Mouse (Mus musculus) hindbrain, embryonic 12.5 days (tissue): ENCODE measurements around the gene Snrnp25. TPM values are rescaled to one million over a fixed set of nuclear protein-coding genes. Genes with fewer than 3 reads are reported as not detected.

Experiments
- ATAC-seq: fragments of 200-750 bp; cut with Nextera tagmentation; 2 replicates; pipeline ENCODE4 v1.8.0; 2017; ENCODE audit warnings: moderate TSS enrichment; ENCODE audit not compliant: low FRiP score
- H3K27ac ChIP-seq: fragments of 300-500 bp; sonication (generic); 2 replicates; pipeline ENCODE4 v1.5.1; 2016; ENCODE audit warnings: mild to moderate bottlenecking
- H3K27me3 ChIP-seq: fragments of 300-500 bp; sonication (generic); 2 replicates; pipeline ENCODE4 v1.6.1; 2016; ENCODE audit warnings: mild to moderate bottlenecking
- H3K36me3 ChIP-seq: fragments of 300-500 bp; sonication (generic); 2 replicates; pipeline ENCODE4 v1.6.1; 2016; ENCODE audit warnings: mild to moderate bottlenecking
- H3K4me1 ChIP-seq: fragments of 300-500 bp; sonication (generic); 2 replicates; pipeline ENCODE4 v1.6.1; 2016
- H3K4me2 ChIP-seq: fragments of 300-500 bp; sonication (generic); replicated peaks from 2 replicates; pipeline ENCODE4 v1.6.1; 2016; ENCODE audit warnings: mild to moderate bottlenecking
- H3K4me3 ChIP-seq: fragments of 300-500 bp; sonication (generic); 2 replicates; pipeline ENCODE4 v1.5.1; 2016; ENCODE audit warnings: mild to moderate bottlenecking
- H3K9ac ChIP-seq: fragments of 300-500 bp; sonication (generic); 2 replicates; pipeline ENCODE4 v1.6.1; 2016; ENCODE audit warnings: mild to moderate bottlenecking, moderate library complexity
- H3K9me3 ChIP-seq: fragments of 300-500 bp; sonication (generic); replicated peaks from 2 replicates; pipeline ENCODE4 v1.6.1; 2016; ENCODE audit warnings: mild to moderate bottlenecking
- WGBS: fragments of 180-500 bp; shearing (Covaris S2); methylation state at CpG from one replicate; pipeline ENCODE4 v1.1.7; 2016; 5-methylcytosine and 5-hydroxymethylcytosine counted together
- polyA plus RNA-seq: library from polyadenylated mRNA; unstranded; fragments of >200 nt; fragmentation: Nextera tagmentation; extraction: Ambion mirVana; gene quantifications from 2 replicates; pipeline ENCODE4 v1.2.1, GENCODE M21; 2016

Gene Snrnp25
- polyA plus RNA-seq, 1 experiment from 2014 or later, result 55.1 TPM

DNA sequence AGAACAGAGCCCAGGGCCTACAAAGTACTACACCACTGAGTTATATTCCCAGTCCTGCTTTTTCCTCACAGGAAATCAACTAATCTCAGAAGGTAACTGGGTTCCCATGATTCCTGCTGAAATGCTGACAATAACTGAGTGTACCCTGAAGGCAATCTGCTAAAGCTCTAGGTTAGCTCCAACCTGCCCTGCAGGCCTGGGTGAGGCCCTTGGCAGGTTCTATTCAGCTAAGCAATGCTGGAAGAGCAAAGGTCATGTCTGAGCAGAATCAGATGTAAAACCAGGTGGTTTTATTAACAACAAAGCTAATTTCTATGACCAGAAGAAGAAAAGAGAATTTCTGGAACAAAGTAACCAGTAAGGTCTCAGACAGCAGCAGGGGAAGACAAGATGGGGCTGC is 36.2 kb downstream of the Snrnp25 start:
- H3K27me3 ChIP-seq, result no peaks in the 10 kb centered on the region
- no peaks in the 10 kb centered on the region for H3K9me3 ChIP-seq
- no peak overlapping the region for H3K4me2 ChIP-seq
- H3K36me3 ChIP-seq, result peaks cover 33% of the 10 kb centered on the region
- no peak for ATAC-seq
- no peak overlapping the region for H3K27ac ChIP-seq
- no peak overlapping the region for H3K4me3 ChIP-seq
- peaks cover 3% of the 10 kb centered on the region for H3K4me1 ChIP-seq
- no peak overlapping the region for H3K9ac ChIP-seq

DNA sequence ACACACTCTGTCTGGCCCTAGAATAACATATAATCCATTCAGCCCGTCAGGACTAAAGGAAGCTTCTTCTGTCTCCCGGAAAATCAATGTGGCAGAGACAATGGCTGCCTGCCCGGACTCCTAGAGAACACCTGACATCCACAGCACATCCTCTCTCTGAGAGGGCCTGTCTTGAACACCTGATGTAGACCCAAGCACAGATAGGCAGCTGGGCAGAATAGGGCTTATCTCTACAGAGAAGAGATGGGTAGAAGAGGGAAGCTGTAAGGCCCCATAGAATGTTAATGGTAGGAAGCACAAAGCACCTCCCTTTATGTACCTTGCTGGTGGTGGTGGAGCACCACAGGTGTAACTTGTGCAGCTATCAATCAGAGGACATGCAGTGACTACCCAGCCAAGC is 37.0 kb downstream of the Snrnp25 start:
- Histone ChIP-seq H3K27me3 (no peaks in the 10 kb centered on the region), H3K9ac (no peak overlapping the region), H3K4me1 (no peaks in the 10 kb centered on the region), H3K9me3 (no peaks in the 10 kb centered on the region), H3K4me3 (no peak overlapping the region), H3K36me3 (peaks cover 42% of the 10 kb centered on the region), H3K27ac (no peak overlapping the region), H3K4me2 (no peak overlapping the region)
- no peak for ATAC-seq
- WGBS, result 93% methylated on average over 3 of the region's 3 CpGs

DNA sequence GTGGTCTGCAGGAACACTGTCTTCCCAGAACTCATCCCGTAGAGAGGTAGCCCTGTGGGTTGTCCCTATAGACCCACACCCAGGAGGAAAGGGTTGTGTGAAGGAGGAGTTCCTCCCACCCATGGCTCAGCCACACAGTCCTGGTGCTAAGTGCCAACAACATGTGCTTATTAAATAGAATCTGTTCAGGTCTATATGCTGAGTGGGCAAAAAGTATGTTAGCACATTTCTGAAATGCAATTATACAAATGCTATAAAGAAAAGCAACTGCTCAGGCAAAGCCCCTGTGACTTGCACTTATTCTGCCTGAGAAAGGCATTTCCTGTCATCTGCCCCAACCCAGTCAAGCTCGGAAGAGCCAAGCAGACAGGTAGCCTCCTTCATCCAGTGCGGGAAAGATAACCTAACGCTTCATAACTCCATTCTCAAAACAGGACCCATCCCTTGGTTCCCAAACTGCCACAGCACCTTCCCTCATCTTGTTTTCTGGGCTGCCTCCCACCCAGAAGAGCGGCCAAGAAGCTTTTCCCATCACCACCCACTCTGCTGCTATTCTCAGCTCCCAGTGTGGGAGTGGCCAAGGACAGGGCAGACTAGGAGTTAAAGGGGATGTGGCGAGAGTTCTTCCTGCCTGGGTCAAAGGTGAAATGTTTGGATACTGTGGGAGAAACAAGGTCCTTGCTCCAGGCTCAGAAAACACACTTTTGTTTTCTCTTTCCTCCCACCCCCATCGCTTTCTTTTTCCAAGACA is 38.2 kb downstream of the Snrnp25 start:
- Histone ChIP-seq H3K4me1 (no peaks in the 10 kb centered on the region), H3K9ac (no peak overlapping the region), H3K4me3 (no peak overlapping the region), H3K27ac (no peak overlapping the region), H3K4me2 (no peak overlapping the region), H3K36me3 (peaks cover 50% of the 10 kb centered on the region), H3K9me3 (no peaks in the 10 kb centered on the region), H3K27me3 (no peaks in the 10 kb centered on the region)
- ATAC-seq, result no peak
- WGBS, result 70% methylated on average over 7 of the region's 7 CpGs

DNA sequence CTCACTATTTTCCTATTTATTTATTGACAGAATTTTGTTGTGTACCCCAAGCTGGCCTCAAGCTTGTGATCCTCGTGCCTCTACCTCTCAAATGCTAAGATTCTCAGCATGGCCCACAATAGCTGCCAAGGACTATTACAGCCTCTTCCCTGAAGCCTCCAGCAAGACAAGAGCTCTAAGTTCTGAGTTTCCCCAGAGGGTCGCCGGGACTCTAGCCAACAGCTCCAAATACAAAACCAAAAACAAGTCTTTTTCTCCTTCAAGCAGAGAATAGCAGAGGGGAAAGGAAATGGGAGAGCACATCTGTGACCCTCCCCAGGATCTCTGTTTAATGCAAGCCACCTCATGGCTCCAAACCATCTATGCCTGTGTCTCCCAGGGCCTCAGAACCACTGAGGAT is 38.8 kb downstream of the Snrnp25 start:
- H3K4me3 ChIP-seq, result no peak overlapping the region
- no peak overlapping the region for H3K4me2 ChIP-seq
- peaks cover 55% of the 10 kb centered on the region for H3K36me3 ChIP-seq
- H3K4me1 ChIP-seq, result no peaks in the 10 kb centered on the region
- WGBS, result 75% methylated on average over 3 of the region's 3 CpGs
- no peaks in the 10 kb centered on the region for H3K9me3 ChIP-seq
- no peak for ATAC-seq
- no peak overlapping the region for H3K9ac ChIP-seq
- H3K27ac ChIP-seq, result no peak overlapping the region
- no peaks in the 10 kb centered on the region for H3K27me3 ChIP-seq

DNA sequence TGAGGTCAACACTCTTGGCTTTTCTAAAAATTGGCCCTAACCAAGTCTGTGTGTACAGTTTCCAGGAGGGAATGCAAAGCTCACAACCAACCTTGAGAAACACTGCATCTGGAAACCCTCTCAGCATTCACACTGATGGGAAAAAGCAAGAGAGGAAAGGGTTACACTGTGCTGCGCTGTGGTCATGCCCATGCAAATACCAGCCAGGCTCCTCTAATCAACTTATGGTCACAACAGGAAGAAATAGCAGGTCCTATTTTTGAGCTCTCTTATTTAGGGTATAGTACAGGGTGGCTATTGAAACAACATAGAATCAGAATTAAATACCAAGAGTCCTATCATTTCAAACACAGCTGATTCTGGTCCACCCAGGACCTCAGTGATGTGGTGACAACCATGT is 39.4 kb downstream of the Snrnp25 start:
- Histone ChIP-seq H3K4me3 (no peak overlapping the region), H3K27me3 (no peaks in the 10 kb centered on the region), H3K4me1 (no peaks in the 10 kb centered on the region), H3K9ac (no peak overlapping the region), H3K9me3 (no peaks in the 10 kb centered on the region), H3K4me2 (no peak overlapping the region), H3K36me3 (peaks cover 56% of the 10 kb centered on the region), H3K27ac (no peak overlapping the region)
- 94% methylated on average over 1 of the region's 1 CpGs for whole genome bisulfite sequencing
- ATAC-seq, result no peak

DNA sequence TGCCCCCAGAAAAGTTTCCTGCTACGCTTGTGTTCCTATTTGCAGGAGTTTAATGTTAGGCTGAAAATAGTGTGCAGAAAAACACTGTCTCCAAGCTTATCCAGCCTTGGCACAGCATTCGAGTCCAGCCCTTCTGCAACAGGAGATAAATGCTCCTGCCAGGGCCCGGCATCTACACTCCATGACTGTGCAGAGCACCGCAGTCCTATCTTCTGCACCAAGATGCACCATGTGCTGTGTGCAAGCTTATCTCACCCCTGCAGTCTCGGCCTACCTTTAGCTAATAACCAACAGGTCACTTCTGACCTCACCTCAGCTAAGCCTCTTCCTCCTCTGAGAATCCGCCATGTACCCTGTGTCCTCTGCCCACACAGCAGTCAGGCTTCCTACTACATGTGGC is 40.4 kb downstream of the Snrnp25 start:
- no peak overlapping the region for H3K9ac ChIP-seq
- H3K4me2 ChIP-seq, result no peak overlapping the region
- no peak for ATAC-seq
- no peak overlapping the region for H3K27ac ChIP-seq
- no peak overlapping the region for H3K4me3 ChIP-seq
- WGBS, result 88% methylated on average over 6 of the region's 6 CpGs
- H3K9me3 ChIP-seq, result no peaks in the 10 kb centered on the region
- no peaks in the 10 kb centered on the region for H3K4me1 ChIP-seq
- no peaks in the 10 kb centered on the region for H3K27me3 ChIP-seq
- peaks cover 56% of the 10 kb centered on the region for H3K36me3 ChIP-seq

DNA sequence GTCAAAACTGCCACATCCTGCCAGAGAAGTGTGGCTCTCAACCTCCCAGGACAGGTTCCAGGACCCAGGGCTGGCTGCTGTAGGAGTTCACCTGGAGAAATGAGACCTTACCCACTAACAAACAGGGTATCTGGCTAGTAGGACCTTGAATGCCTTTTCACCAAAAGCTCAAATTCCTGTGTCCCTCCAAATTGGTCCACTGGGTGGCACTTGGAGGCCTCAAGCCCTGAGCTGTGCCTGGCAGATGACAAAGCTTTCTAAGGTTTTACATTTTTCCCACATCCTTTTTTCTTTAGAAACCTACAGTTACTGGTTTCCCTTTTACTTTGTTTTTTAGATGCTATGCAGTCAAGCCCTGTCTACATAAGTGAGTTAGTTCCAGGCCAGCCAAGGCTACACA is 41.9 kb downstream of the Snrnp25 start:
- Histone ChIP-seq H3K9me3 (no peaks in the 10 kb centered on the region), H3K27ac (no peak overlapping the region), H3K4me1 (no peaks in the 10 kb centered on the region), H3K36me3 (peaks cover 67% of the 10 kb centered on the region), H3K4me2 (no peak overlapping the region), H3K4me3 (no peak overlapping the region), H3K27me3 (no peaks in the 10 kb centered on the region), H3K9ac (no peak overlapping the region)
- ATAC-seq, result no peak

DNA sequence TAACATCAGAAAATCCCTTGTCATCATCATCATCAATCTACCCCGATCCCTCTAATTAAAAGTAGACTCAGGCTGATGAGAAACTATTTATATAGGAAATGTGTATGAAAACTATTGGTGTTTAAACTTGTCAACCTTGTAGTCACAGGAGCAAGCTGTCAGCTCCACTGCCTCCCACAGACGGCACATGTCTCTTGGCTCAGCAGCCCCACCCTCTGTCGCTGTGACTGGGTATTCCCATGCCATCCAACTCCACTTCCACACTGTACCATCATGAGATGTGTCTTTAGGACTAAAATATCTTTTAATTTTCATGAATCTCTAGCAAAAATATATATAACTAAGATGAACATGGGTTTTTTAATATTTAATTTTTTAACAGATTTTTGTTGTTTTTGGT is 43.1 kb downstream of the Snrnp25 start:
- H3K9ac ChIP-seq, result no peak overlapping the region
- no peaks in the 10 kb centered on the region for H3K4me1 ChIP-seq
- ATAC-seq, result no peak
- no peak overlapping the region for H3K4me2 ChIP-seq
- no peak overlapping the region for H3K4me3 ChIP-seq
- H3K9me3 ChIP-seq, result no peaks in the 10 kb centered on the region
- H3K27ac ChIP-seq, result no peak overlapping the region
- 93% methylated on average over 3 of the region's 3 CpGs for WGBS
- no peaks in the 10 kb centered on the region for H3K27me3 ChIP-seq
- peaks cover 71% of the 10 kb centered on the region for H3K36me3 ChIP-seq

DNA sequence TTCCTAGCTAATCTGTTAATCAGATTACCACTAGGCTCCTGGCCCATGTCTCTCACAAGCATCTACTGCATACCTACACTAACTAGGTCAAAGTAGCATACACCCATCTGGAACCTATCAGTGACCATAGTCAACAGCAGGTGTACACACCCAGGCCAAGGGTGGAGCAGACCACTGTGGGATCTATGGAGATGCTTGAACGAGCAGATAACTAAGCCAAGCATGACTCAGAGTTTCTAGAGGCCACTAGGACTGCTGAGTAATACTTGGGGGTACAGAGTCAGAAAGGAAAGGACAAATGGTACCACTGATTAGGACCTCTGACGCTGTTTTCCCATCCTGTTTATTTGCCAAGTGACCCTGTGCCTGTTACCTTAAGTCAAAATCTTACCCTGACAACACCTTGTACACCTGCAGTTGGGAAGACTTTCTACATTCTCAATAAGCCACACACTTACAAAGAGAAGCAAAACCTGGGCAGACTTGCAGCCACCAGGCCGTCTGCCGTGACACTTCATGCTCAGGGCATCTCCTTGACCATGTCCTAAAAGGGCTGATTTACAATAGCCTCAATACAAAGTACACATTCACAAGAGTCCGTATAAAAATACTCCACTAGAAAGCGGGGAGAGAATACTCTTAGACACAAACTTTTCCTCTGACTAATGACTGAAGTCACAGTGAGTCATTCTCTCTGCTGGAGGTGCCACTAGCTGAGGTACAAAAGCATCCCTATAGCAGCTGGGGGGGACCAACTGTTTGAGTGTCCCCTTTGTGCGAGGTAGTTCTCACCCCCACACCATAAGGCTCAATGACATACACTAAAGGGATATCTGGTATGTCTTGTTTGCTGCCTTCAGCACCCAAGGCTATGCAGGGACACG is 45.9 kb downstream of the Snrnp25 start:
- peaks cover 66% of the 10 kb centered on the region for H3K36me3 ChIP-seq
- no peak for ATAC-seq

DNA sequence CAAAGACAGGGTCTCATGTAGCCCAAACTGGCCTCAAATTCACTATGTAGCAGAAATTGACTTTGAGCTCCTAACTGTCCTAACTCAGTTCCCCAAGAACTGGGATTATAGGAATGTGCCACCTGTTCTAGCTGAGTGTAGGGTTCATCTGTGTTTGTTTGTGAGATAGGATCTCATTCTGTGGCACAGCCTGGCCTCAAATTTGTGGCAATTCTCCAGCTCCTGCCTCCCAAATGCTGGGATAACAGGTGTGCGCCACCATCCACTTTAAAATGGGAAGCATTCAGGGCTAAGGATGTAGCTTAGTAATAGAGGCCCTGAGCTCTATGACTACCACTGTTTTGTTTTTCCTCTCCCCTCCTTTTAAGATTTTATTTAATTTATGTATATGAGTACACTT is 47.9 kb downstream of the Snrnp25 start:
- no peak overlapping the region for H3K4me2 ChIP-seq
- WGBS, result 97% methylated on average over 1 of the region's 1 CpGs
- ATAC-seq, result no peak
- peaks cover 47% of the 10 kb centered on the region for H3K36me3 ChIP-seq
- H3K27me3 ChIP-seq, result no peaks in the 10 kb centered on the region
- no peak overlapping the region for H3K9ac ChIP-seq
- no peak overlapping the region for H3K27ac ChIP-seq
- H3K4me3 ChIP-seq, result no peak overlapping the region
- H3K4me1 ChIP-seq, result no peaks in the 10 kb centered on the region
- H3K9me3 ChIP-seq, result no peaks in the 10 kb centered on the region

More for the DNA sequence above, 45.9 kb downstream of the Snrnp25 start:
- WGBS, result 90% methylated on average over 8 of the region's 8 CpGs
- H3K4me3 ChIP-seq, result no peak overlapping the region
- no peak overlapping the region for H3K4me2 ChIP-seq
- no peaks in the 10 kb centered on the region for H3K4me1 ChIP-seq
- no peaks in the 10 kb centered on the region for H3K9me3 ChIP-seq
- no peak overlapping the region for H3K9ac ChIP-seq
- H3K27me3 ChIP-seq, result no peaks in the 10 kb centered on the region
- no peak overlapping the region for H3K27ac ChIP-seq

DNA sequence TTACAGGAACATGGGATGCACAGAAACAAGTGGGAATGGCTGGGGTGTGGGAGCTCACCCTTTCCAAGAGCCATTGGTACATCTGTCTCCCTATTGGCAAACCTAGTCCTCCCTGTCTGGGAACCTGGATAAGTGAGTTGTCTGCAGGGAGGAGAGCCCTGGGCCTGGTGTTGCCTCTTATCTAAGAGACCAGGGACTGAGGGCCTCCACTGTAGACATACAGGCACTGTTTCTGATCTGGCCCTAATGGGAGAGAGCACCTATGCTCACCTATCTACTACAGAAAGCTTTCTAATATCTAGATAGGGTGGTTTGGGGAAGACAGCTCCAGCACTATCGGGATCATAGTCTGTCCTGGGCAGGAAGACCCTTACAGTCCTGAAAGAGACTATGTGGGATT is 50.9 kb downstream of the Snrnp25 start:
- H3K27me3 ChIP-seq, result no peaks in the 10 kb centered on the region
- no peak for ATAC-seq
- no peak overlapping the region for H3K4me3 ChIP-seq
- H3K36me3 ChIP-seq, result peaks cover 31% of the 10 kb centered on the region
- no peaks in the 10 kb centered on the region for H3K9me3 ChIP-seq
- no peaks in the 10 kb centered on the region for H3K4me1 ChIP-seq
- WGBS, result 88% methylated on average over 1 of the region's 1 CpGs
- H3K27ac ChIP-seq, result no peak overlapping the region
- H3K9ac ChIP-seq, result no peak overlapping the region
- no peak overlapping the region for H3K4me2 ChIP-seq

DNA sequence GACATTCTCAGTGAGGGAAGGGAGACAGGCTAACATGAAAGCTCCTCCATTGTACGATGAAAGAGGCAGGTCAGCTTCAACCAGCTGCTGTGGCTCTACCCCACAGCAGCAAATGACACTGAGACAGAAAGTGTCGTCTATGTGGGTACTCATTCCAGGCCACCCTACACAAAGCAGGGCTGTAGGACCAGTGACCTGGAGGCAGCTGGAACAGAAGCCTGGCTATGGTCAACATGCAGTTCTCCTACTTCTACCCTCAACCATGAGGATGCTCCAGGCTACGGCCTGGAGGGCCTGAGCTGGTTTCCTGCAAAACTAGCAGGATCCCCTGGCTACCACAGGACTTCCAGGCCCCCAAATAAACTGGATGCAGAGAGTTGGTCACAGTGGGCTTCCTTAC is 51.4 kb downstream of the Snrnp25 start:
- Histone ChIP-seq H3K9ac (no peak overlapping the region), H3K4me1 (no peaks in the 10 kb centered on the region), H3K27me3 (no peaks in the 10 kb centered on the region), H3K4me3 (no peak overlapping the region), H3K36me3 (peaks cover 27% of the 10 kb centered on the region), H3K9me3 (no peaks in the 10 kb centered on the region), H3K27ac (no peak overlapping the region), H3K4me2 (no peak overlapping the region)
- WGBS, result 87% methylated on average over 3 of the region's 3 CpGs
- ATAC-seq, result no peak
